Mouse (Mus musculus) midbrain, embryonic 10.5 days (tissue): ENCODE results near the gene Epha4. TPM values are rescaled to one million over a fixed set of nuclear protein-coding genes. Genes with fewer than 3 reads are reported as not detected.
A peak's percentile ranks its signal among the peaks of the same experiment; 100 is the strongest.

Experiments used
- DNase-seq: peaks from one replicate; pipeline ENCODE4 v3.0.0-alpha.2; 2017; ENCODE audit warnings: low spot score
- H3K27ac ChIP-seq: fragments of 300-500 bp; sonication (generic); replicated peaks from 2 replicates; pipeline ENCODE4 v1.5.1; 2016; ENCODE audit warnings: mild to moderate bottlenecking
- H3K27me3 ChIP-seq: fragments of 300-500 bp; sonication (generic); 2 replicates; pipeline ENCODE4 v1.6.1; 2016; ENCODE audit warnings: low read depth, mild to moderate bottlenecking; ENCODE audit not compliant: poor library complexity, severe bottlenecking
- H3K36me3 ChIP-seq: fragments of 300-500 bp; sonication (generic); 2 replicates; pipeline ENCODE4 v1.6.1; 2016; ENCODE audit warnings: mild to moderate bottlenecking, moderate library complexity
- H3K4me1 ChIP-seq: fragments of 300-500 bp; sonication (generic); 2 replicates; pipeline ENCODE4 v1.6.1; 2016
- H3K4me3 ChIP-seq: fragments of 300-500 bp; sonication (generic); 2 replicates; pipeline ENCODE4 v1.5.1; 2016; ENCODE audit warnings: mild to moderate bottlenecking, moderate library complexity
- H3K9me3 ChIP-seq: fragments of 300-500 bp; sonication (generic); replicated peaks from 2 replicates; pipeline ENCODE4 v1.6.1; 2016; ENCODE audit warnings: mild to moderate bottlenecking
- WGBS: fragments of 180-500 bp; shearing (Covaris S2); methylation state at CpG from one replicate; pipeline ENCODE4 v1.1.7; 2016; 5-methylcytosine and 5-hydroxymethylcytosine counted together
- polyA plus RNA-seq: library from polyadenylated mRNA; unstranded; fragments of >200 nt; fragmentation: Nextera tagmentation; extraction: Ambion mirVana; gene quantifications from 2 replicates; pipeline ENCODE4 v1.2.1, GENCODE M21; 2016

Epha4 gene
- polyA plus RNA-seq, 1 experiment from 2014 or later: 17.1 TPM

DNA sequence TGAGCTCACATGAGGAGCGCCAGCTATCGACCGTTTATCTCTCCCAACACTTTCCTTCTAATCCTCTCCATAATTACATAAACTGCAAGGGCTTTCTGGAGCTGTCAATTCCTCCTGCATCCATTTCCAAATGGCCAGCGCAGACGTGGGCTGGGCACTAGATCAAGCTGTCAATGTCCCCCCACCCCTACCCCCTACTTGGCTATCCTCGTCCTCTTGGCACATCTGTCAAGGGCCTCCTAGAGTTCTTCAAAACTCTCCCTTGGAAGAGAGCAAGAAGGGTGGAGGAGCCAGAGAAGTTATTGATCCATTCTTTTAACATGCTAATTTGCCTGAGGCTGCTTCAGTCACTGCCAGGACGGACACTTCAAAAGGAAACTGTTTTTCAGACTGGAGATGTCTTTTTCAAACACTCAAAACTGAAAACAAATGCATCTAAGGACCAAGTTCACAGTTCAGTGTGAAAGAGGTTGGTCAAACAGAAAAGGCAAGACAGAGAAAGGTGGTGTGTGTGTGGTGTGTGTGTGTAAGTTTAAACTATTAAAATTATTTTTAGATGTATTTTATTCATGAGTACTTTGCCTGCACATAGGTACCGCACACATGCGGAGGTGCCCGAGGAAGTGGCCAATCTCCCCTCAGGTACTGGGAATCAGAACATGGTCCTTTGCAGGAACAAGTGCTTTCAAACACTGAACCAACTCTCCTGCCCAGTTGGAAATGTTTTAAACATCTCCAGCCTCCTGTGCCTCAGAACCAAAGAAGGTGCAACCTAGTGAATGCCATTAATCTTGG lies 20.9 kb downstream of the Epha4 start:
- DNase-seq: peak; percentile 56

DNA sequence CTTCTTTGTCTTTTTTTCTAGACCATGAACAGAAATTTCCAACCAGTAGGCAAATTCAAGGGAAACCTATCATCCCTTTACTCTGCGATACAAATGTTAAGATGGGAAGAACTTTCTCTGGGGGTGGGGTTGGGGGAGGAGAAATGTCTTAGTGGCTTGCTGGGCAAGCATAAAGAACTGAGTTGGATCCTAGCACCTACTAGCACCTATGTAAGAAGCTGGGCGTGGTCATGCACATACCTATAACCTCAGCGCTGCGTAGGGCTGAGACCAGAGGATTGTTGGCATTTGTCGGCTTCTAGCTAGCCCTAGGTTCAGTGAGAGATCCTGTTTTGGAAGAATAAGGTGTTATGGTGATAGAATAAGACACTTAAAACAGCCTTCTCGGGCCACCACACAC lies 24.7 kb downstream of the Epha4 start:
- no peak overlapping the region for H3K4me3 ChIP-seq
- WGBS: 90% methylated on average over 6 of the region's 6 CpGs
- no peak overlapping the region for H3K27ac ChIP-seq
- peaks cover 47% of the 10 kb centered on the region for H3K4me1 ChIP-seq
- no peak for DNase-seq
- peaks cover 23% of the 10 kb centered on the region for H3K27me3 ChIP-seq
- H3K9me3 ChIP-seq: no peaks in the 10 kb centered on the region
- peaks cover 3% of the 10 kb centered on the region; the same call in 1 of the 2 replicates for H3K36me3 ChIP-seq

More for the DNA sequence above, 20.9 kb downstream of the Epha4 start:
- Histone ChIP-seq H3K27ac (peak overlapping the region; percentile 79), H3K27me3 (peaks cover 35% of the 10 kb centered on the region), H3K36me3 (no peaks in the 10 kb centered on the region), H3K4me1 (peaks cover 81% of the 10 kb centered on the region), H3K9me3 (no peaks in the 10 kb centered on the region), H3K4me3 (peak overlapping the region; percentile 24; the same call in 1 of the 2 replicates)
- WGBS: 25% methylated on average over 10 of the region's 10 CpGs

DNA sequence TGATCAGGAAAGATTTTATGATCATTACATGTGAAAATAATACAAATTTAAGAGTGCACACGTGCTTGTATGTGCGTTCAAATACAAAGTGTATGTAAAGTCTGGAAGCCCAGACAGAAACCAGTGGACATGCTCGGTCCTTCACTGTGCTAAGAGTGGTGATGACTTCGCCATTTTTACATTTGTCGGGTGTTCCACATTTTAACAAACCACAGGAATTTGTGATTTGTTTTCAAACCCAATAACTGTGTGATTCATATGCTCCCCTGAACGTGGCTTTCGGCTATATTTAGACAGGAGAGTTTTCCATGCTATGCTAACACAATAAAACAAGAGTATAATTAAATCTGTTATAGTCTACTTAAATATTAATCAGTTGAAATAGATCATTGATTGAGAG lies 25.5 kb downstream of the Epha4 start:
- no peak for DNase-seq
- Histone ChIP-seq H3K9me3 (no peaks in the 10 kb centered on the region), H3K4me1 (peaks cover 40% of the 10 kb centered on the region), H3K27ac (no peak overlapping the region), H3K27me3 (peaks cover 23% of the 10 kb centered on the region), H3K36me3 (peaks cover 3% of the 10 kb centered on the region; the same call in 1 of the 2 replicates), H3K4me3 (no peak overlapping the region)
- 92% methylated on average over 7 of the region's 7 CpGs for WGBS

DNA sequence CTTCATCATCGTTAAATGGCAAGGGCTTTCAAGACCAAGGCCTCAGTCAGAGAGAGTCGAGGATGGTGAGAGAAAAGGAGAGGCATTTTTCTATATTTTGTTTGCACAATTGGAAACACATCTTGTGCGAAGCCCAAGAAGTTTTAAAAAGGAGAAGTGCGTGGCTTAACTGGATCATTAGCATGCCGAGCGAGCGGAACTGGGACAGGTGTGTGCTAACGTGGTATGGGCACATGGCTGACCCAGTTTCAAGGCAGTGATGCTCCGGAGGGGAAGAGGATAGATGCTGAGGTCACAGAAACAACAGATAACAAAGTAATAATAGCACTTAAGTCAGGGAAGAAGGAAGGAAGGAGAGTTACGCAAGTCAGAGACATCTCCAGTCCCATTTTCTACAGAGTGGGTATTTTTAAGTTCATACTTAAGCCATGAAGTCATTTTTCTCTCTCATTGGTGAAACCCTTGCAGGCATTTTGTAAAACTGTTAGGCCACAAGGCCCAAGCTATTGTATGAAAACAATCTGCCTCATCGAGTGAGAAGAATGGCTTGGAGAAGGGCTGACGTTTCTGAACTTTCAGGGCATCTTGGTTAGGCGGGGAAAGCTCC lies 26.9 kb downstream of the Epha4 start:
- Histone ChIP-seq H3K4me3 (no peak overlapping the region), H3K27me3 (peaks cover 23% of the 10 kb centered on the region), H3K36me3 (peaks cover 3% of the 10 kb centered on the region; the same call in 1 of the 2 replicates), H3K9me3 (no peaks in the 10 kb centered on the region), H3K27ac (no peak overlapping the region), H3K4me1 (peaks cover 25% of the 10 kb centered on the region)
- 79% methylated on average over 13 of the region's 13 CpGs for WGBS
- no peak for DNase-seq

DNA sequence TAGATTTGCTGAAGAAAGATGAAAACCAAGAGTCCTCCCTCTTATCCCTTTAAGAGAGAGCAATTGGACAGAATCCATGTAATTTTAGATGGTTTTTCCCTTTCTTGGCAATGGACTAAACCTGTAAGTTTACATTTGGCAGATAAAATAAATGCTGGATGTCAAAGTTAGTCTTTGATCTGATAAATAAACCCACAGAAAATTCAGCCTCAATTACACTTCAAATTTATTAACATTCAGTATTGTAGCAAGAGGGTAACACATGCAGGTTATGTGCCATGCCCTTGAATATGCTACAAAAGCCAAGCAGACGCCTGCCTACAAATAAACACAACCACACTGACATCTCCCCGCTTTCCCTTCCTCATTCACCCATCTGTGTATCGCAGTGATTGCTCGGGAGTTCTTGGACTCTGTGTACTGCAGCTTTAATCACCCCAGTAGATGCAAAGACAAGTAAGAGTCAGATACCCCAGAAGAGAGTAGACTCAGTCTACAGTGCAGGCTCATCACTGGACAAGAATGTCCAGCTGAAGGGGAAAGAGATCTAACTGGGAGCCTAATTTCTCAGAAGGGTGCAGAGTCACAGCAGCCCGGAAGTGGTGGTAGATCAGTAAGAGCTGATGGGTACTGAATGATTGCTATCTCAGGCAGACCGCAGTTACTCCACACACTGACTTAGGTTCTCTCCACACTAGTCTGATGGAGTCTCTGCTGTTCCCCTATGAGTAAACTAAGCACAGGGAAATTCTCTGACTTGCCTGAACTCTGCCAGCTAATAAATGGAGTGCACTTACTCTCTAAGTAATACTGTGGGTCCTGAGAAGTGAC lies 29.9 kb downstream of the Epha4 start:
- Histone ChIP-seq H3K36me3 (peaks cover 3% of the 10 kb centered on the region; the same call in 1 of the 2 replicates), H3K4me1 (peaks cover 5% of the 10 kb centered on the region; the same call in 1 of the 2 replicates), H3K9me3 (no peaks in the 10 kb centered on the region), H3K27me3 (peaks cover 6% of the 10 kb centered on the region; the same call in 1 of the 2 replicates), H3K4me3 (no peak overlapping the region), H3K27ac (no peak overlapping the region)
- DNase-seq: no peak
- 94% methylated on average over 6 of the region's 6 CpGs for WGBS

DNA sequence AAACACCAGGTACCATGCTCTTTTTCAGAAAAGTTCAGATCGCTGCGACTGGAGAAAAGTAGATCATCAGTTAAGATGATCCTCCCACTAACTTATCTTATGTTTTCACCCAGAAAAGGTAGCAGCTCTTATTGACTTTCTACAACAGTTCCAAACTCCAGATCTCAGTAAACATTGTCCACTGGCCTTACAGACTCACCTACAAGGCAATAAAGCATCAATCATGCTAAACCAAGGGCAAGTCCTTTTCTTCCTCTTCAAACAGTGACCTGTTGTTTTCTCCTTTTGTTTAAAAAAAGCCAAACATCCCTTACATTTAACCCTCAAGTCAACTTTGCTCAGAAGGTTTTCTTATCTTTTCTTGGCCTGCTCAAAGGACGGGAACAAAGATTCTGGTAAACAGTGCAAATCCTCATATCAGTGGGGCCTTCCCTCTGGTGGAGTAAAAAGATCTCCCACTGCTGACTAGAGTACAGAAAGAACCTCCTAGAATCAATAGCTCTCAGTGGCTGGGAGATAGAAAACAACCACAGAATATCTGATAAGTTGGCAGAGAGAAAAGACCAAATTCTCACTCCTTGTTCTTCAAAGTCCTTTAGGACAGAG lies 39.0 kb downstream of the Epha4 start:
- DNase-seq: no peak
- Histone ChIP-seq H3K36me3 (no peaks in the 10 kb centered on the region), H3K9me3 (no peaks in the 10 kb centered on the region), H3K27me3 (no peaks in the 10 kb centered on the region), H3K27ac (no peak overlapping the region), H3K4me3 (no peak overlapping the region), H3K4me1 (peaks cover 23% of the 10 kb centered on the region; the same call in 1 of the 2 replicates)
- 80% methylated on average over 3 of the region's 3 CpGs for WGBS

DNA sequence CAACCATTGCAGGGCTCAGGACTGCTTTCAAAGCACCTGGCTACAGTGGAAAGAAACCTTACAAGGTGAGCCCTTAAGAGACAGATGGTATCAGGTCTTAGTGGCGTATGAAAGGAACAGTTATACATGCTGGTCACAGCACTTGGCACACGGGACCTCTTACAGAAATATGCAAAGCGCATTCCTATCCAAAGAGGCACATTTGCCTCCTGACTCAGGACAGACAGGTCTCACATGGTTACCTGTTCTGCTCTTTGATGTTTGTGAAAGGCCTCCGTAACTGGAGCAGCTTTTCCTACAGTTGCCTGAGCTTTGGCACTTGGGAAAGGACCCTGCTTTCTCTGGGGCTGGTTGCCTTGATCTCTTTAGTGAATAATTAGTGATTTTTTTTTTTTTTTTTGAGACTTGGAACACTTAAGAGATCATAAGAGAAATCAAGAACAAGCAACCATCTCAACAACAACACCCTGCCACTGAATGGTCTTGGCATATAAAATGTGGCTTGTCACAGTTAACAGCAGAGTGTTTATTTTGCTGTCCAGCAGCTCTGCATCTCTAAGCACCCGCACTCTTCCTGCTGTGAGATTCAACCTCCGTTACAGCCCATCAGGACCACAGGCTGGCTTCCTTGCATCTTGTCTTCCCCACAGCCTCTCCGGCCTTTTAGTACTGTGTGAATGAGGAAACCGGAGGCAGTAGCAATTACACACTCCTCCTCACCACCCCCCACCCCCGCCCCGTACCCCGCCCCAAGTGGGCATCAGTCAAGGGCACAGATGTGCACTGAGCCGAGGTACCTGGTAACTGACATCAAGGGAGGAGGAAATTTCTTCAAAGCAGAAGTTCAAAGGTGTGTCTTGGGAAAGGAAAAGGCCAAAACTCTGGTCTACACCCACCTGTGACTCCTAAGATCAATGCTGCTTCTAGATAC lies 41.2 kb downstream of the Epha4 start:
- Histone ChIP-seq H3K27ac (no peak overlapping the region), H3K9me3 (no peaks in the 10 kb centered on the region), H3K4me3 (no peak overlapping the region), H3K27me3 (no peaks in the 10 kb centered on the region), H3K36me3 (no peaks in the 10 kb centered on the region), H3K4me1 (peaks cover 26% of the 10 kb centered on the region; the same call in 1 of the 2 replicates)
- WGBS: 50% methylated on average over 12 of the region's 12 CpGs
- DNase-seq: no peak

DNA sequence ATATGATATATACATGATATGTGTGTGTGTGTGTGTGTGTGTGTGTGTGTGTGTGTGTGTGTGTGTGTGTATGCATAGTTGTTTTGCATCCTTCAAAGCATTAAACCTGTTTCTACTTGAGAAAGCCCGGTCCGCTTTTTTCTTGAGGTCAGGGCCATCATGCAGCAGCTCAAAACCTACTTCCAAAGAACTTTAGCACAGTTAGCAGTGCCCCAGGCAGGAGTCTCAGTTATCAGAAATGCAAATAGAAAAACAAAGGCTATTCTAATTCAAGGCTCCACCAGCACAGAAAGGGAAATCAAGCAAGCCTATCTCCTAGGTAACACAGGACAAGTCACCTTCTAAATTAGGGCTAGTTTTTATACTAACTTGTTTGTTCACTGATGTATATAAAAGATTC lies 42.3 kb downstream of the Epha4 start:
- Histone ChIP-seq H3K36me3 (no peaks in the 10 kb centered on the region), H3K9me3 (no peaks in the 10 kb centered on the region), H3K27ac (no peak overlapping the region), H3K4me1 (peaks cover 26% of the 10 kb centered on the region; the same call in 1 of the 2 replicates), H3K4me3 (no peak overlapping the region), H3K27me3 (no peaks in the 10 kb centered on the region)
- DNase-seq: no peak
- 69% methylated on average over 2 of the region's 2 CpGs for WGBS

DNA sequence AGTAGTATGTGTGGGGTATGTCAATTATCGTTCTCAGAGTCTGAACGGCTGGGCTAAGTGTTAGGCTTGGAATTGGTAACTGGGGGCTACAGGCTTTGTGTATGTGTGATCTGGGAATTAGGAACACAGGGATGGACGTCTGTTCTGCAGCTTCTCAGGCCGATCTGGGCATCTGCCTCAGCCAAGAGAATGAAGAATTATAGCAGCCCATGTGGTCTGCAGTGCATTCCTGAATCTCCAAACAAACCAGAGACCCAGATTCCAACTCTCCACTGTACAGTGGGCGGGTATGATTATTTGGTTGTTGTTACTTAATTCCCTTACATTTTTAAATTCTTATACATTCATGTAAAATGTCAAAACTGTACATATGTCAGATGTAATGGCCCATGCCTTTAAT lies 43.4 kb downstream of the Epha4 start:
- Histone ChIP-seq H3K36me3 (no peaks in the 10 kb centered on the region), H3K27ac (no peak overlapping the region), H3K27me3 (no peaks in the 10 kb centered on the region), H3K4me1 (peaks cover 26% of the 10 kb centered on the region; the same call in 1 of the 2 replicates), H3K9me3 (no peaks in the 10 kb centered on the region), H3K4me3 (no peak overlapping the region)
- 72% methylated on average over 5 of the region's 5 CpGs for WGBS
- no peak for DNase-seq

DNA sequence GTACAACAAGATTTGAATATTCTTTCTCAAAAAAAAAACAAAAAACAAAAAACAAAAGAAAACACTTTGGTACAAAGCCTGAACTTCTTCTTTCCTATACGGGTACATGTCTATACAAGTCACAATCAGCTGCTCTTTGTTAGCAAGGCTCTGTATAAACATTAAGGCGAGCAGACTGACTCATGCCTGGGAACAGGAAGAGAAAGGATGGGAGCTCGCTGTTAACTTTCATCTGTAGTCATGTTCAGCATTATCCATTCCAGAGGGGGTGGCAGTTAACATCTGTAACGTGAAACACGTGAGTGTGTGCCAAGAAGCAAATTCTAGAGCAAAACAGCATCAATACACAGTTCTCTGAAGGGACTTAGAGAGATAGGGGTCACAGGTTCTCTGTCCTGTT lies 43.9 kb downstream of the Epha4 start:
- Histone ChIP-seq H3K27ac (no peak overlapping the region), H3K9me3 (no peaks in the 10 kb centered on the region), H3K4me3 (no peak overlapping the region), H3K36me3 (no peaks in the 10 kb centered on the region), H3K4me1 (peaks cover 26% of the 10 kb centered on the region; the same call in 1 of the 2 replicates), H3K27me3 (no peaks in the 10 kb centered on the region)
- WGBS: 69% methylated on average over 5 of the region's 5 CpGs
- no peak for DNase-seq

DNA sequence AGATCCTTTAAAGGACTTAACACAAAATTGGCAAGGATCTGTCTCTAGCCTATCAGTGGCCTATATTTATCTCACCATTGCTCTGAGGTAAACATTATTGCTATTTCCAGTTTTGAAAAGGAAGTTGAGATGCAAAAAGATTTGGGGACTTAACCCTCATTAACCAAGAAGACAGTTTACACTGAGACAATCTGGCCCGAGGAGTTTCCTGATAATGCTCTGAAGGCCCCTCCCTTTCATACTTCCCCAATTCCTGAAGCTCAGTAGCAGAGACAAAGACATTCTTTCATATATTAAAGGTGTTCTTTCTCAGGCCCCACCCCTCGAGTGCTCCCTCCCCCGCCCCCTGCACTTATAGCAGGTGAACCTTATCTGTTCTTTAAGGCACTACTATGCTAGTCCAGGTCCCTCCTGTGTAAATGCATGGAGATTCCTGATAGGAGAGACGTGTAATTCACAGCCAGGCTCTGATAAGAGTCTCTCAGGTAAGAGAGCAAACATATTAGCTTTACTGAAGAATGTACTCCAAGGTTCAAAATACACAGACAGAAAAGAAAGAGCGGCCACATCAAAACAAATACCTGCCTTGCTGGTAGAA lies 46.1 kb downstream of the Epha4 start:
- peaks cover 22% of the 10 kb centered on the region; the same call in 1 of the 2 replicates for H3K4me1 ChIP-seq
- H3K36me3 ChIP-seq: no peaks in the 10 kb centered on the region
- no peak overlapping the region for H3K27ac ChIP-seq
- DNase-seq: no peak
- H3K27me3 ChIP-seq: peaks cover 6% of the 10 kb centered on the region; the same call in 1 of the 2 replicates
- 86% methylated on average over 5 of the region's 5 CpGs for WGBS
- no peaks in the 10 kb centered on the region for H3K9me3 ChIP-seq
- no peak overlapping the region for H3K4me3 ChIP-seq
